Mouse (Mus musculus): Measurements from ENCODE around the gene Plekhh3. TPM values are rescaled to one million over a fixed set of nuclear protein-coding genes. Genes with fewer than 3 reads are reported as not detected.

Plekhh3 gene
- polyA plus RNA-seq, 1 experiment from 2014 or later: 7.2 TPM

- WGBS: 46% methylated on average over 10 of the region's 10 CpGs
Measured at GRCm38 (mm10) chr11:101180846-101181740, 9.9 kb upstream of the Plekhh3 start.

GRCm38 (mm10) chr11:101180261-101180660 is 9.1 kb upstream of the Plekhh3 start:
- WGBS: 63% methylated on average over 17 of the region's 17 CpGs
- Histone ChIP-seq H3K4me3 (ENCODE audit: low read depth, low read length) (no peak overlapping the region), H3K9ac (replicated peaks; ENCODE audit: low read depth, low read length) (no peak overlapping the region), H3K9me3 (ENCODE audit: control insufficient read depth, low read length) (no peaks in the 10 kb centered on the region), H3K27ac (ENCODE audit: low read depth, low read length) (no peak overlapping the region), H3K4me2 (ENCODE audit: low read depth, low read length) (no peak overlapping the region), H3K27me3 (ENCODE audit: control insufficient read depth, insufficient read depth, low read length) (peaks cover 13% of the 10 kb centered on the region), H3K4me1 (ENCODE audit: control insufficient read depth, insufficient read depth, low read length) (0 out of 2 replicates have a peak, but pooled peaks cover 10% of the 10 kb centered on the region), H3K36me3 (ENCODE audit: control insufficient read depth, insufficient read depth, low read length) (no peaks in the 10 kb centered on the region)
- ATAC-seq (ENCODE audit: low read depth): no peak

More at GRCm38 (mm10) chr11:101180846-101181740, 9.9 kb upstream of the Plekhh3 start:
- Histone ChIP-seq H3K27me3 (ENCODE audit: control insufficient read depth, insufficient read depth, low read length) (peaks cover 13% of the 10 kb centered on the region), H3K27ac (ENCODE audit: low read depth, low read length) (no peak overlapping the region), H3K4me3 (ENCODE audit: low read depth, low read length) (no peak overlapping the region), H3K4me2 (ENCODE audit: low read depth, low read length) (no peak overlapping the region), H3K9me3 (ENCODE audit: control insufficient read depth, low read length) (no peaks in the 10 kb centered on the region), H3K36me3 (ENCODE audit: control insufficient read depth, insufficient read depth, low read length) (no peaks in the 10 kb centered on the region), H3K4me1 (ENCODE audit: control insufficient read depth, insufficient read depth, low read length) (0 out of 2 replicates have a peak, but pooled peaks cover 10% of the 10 kb centered on the region), H3K9ac (replicated peaks; ENCODE audit: low read depth, low read length) (no peak overlapping the region)
- no peak for ATAC-seq (ENCODE audit: low read depth)

- H3K4me3 ChIP-seq (ENCODE audit: low read depth, low read length): no peak overlapping the region
- no peaks in the 10 kb centered on the region for H3K36me3 ChIP-seq (ENCODE audit: control insufficient read depth, insufficient read depth, low read length)
- no peak for ATAC-seq (ENCODE audit: low read depth)
- H3K27me3 ChIP-seq (ENCODE audit: control insufficient read depth, insufficient read depth, low read length): peaks cover 13% of the 10 kb centered on the region
- H3K4me2 ChIP-seq (ENCODE audit: low read depth, low read length): no peak overlapping the region
- peaks cover 15% of the 10 kb centered on the region; the same call in 1 of the 2 replicates for H3K4me1 ChIP-seq (ENCODE audit: control insufficient read depth, insufficient read depth, low read length)
- no peak overlapping the region for H3K9ac ChIP-seq (replicated peaks; ENCODE audit: low read depth, low read length)
- H3K9me3 ChIP-seq (ENCODE audit: control insufficient read depth, low read length): no peaks in the 10 kb centered on the region
- no peak overlapping the region for H3K27ac ChIP-seq (ENCODE audit: low read depth, low read length)
- 77% methylated on average over 15 of the region's 15 CpGs for WGBS
Measured at GRCm38 (mm10) chr11:101179306-101179705, 8.2 kb upstream of the Plekhh3 start.

DNA sequence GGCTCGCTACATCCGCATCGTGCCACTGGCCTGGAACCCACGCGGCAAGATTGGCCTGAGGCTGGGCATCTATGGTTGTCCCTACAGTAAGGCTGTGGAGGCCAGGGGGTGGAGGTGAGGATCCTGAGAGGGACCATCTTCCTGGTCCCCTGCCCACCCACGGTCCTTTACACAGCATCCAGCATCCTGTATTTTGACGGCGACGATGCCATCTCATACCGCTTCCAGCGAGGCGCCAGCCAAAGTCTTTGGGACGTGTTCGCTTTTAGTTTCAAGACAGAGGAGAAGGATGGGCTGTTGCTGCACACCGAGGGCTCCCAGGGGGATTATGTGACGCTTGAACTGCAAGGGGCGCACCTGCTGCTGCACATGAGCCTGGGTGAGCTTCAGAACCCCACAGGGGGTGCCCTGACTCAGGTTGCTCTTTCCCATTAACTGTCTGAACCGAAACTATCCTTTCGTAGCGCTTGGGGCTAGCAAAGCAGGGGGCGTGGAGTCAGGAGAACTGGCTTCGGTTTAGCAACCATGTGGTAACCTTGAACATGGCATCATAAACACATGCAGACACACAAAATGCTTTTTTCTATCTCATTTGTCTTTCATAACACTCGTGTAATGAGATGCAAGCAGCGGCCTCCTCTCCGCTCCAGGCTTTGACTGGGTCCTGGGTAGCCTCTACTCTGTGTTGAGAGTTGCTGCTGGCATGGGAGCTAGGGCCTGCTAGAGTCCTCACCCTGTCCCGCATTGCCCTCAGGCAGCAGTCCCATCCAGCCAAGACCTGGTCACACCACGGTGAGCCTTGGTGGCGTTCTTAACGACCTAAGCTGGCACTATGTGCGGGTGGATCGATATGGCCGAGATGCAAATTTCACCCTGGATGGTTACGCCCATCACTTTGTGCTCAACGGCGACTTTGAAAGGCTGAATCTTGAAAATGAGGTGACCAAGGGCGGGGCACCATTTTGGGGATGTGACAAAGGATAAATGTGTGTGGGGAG is 7.2 kb upstream of the Plekhh3 start:
- no peak for ATAC-seq (ENCODE audit: low read depth)
- H3K9ac ChIP-seq (replicated peaks; ENCODE audit: low read depth, low read length): 0 out of 2 replicates have a peak overlapping the region, but pooled peaks have one; percentile 11
- WGBS: 43% methylated on average over 36 of the region's 36 CpGs

DNA sequence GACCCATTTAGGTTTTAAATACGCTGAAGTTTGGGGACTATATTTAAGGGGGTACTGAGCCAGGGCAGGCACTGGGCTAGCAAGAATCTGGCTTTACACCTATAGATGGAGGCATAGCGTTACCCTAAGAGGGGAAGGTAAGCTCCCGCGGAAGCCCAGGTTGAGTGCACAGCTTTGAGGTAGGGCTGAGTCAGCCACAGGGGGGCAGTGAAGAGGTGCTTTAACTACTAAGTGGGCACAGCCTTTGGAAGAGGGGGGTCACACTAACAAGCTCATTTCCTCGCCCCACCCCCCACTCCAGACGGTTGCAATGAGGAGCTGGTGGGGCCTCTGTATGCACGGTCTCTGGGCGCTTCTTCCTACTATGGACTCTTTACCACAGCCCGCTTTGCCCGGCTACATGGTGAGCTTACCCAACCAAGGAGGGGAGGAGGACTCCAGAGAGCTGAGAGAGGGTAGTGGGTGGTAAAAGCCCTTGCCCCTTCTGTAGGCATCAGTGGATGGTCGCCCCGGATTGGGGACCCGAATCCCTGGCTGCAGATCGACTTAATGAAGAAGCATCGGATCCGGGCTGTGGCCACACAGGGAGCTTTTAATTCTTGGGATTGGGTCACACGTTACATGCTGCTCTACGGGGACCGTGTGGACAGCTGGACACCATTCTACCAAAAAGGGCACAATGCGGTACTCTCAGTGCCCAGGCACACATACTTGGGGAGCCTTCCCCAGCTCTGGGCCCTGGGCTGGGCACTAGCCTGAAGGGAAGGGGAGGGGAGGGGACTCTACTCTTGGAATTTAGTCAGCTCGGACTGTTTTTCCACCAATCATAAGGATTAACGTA is 6.0 kb upstream of the Plekhh3 start:
- ATAC-seq (ENCODE audit: low read depth): no peak
- Histone ChIP-seq H3K36me3 (ENCODE audit: control insufficient read depth, insufficient read depth, low read length) (no peaks in the 10 kb centered on the region), H3K9me3 (ENCODE audit: control insufficient read depth, low read length) (no peaks in the 10 kb centered on the region), H3K4me1 (ENCODE audit: control insufficient read depth, insufficient read depth, low read length) (peaks cover 32% of the 10 kb centered on the region; the same call in 1 of the 2 replicates), H3K9ac (replicated peaks; ENCODE audit: low read depth, low read length) (peak overlapping the region; percentile 54; the same call in 1 of the 2 replicates), H3K4me2 (ENCODE audit: low read depth, low read length) (peak overlapping the region; percentile 58), H3K27ac (ENCODE audit: low read depth, low read length) (no peak overlapping the region; the same call in 1 of the 2 replicates), H3K27me3 (ENCODE audit: control insufficient read depth, insufficient read depth, low read length) (peaks cover 13% of the 10 kb centered on the region), H3K4me3 (ENCODE audit: low read depth, low read length) (peak overlapping the region; percentile 36)
- WGBS: 24% methylated on average over 22 of the region's 22 CpGs

More for the DNA sequence above, 7.2 kb upstream of the Plekhh3 start:
- H3K4me1 ChIP-seq (ENCODE audit: control insufficient read depth, insufficient read depth, low read length): peaks cover 25% of the 10 kb centered on the region; the same call in 1 of the 2 replicates
- H3K4me3 ChIP-seq (ENCODE audit: low read depth, low read length): peak overlapping the region; percentile 4; the same call in 1 of the 2 replicates
- peaks cover 13% of the 10 kb centered on the region for H3K27me3 ChIP-seq (ENCODE audit: control insufficient read depth, insufficient read depth, low read length)
- H3K36me3 ChIP-seq (ENCODE audit: control insufficient read depth, insufficient read depth, low read length): no peaks in the 10 kb centered on the region
- no peaks in the 10 kb centered on the region for H3K9me3 ChIP-seq (ENCODE audit: control insufficient read depth, low read length)
- H3K27ac ChIP-seq (ENCODE audit: low read depth, low read length): no peak overlapping the region
- H3K4me2 ChIP-seq (ENCODE audit: low read depth, low read length): peak overlapping the region; percentile 20; the same call in 1 of the 2 replicates

- H3K4me2 ChIP-seq (ENCODE audit: low read depth, low read length): peak overlapping the region; percentile 58
- H3K27me3 ChIP-seq (ENCODE audit: control insufficient read depth, insufficient read depth, low read length): peaks cover 13% of the 10 kb centered on the region
- H3K9ac ChIP-seq (replicated peaks; ENCODE audit: low read depth, low read length): peak overlapping the region; percentile 54
- peak overlapping the region; percentile 72 for H3K27ac ChIP-seq (ENCODE audit: low read depth, low read length)
- peak overlapping the region; percentile 36 for H3K4me3 ChIP-seq (ENCODE audit: low read depth, low read length)
- H3K9me3 ChIP-seq (ENCODE audit: control insufficient read depth, low read length): no peaks in the 10 kb centered on the region
- ATAC-seq (ENCODE audit: low read depth): no peak
- H3K36me3 ChIP-seq (ENCODE audit: control insufficient read depth, insufficient read depth, low read length): no peaks in the 10 kb centered on the region
- under 1% methylated on average over 25 of the region's 25 CpGs for WGBS
- peaks cover 39% of the 10 kb centered on the region; the same call in 1 of the 2 replicates for H3K4me1 ChIP-seq (ENCODE audit: control insufficient read depth, insufficient read depth, low read length)
Measured at GRCm38 (mm10) chr11:101176117-101176691, 5.1 kb upstream of the Plekhh3 start.

DNA sequence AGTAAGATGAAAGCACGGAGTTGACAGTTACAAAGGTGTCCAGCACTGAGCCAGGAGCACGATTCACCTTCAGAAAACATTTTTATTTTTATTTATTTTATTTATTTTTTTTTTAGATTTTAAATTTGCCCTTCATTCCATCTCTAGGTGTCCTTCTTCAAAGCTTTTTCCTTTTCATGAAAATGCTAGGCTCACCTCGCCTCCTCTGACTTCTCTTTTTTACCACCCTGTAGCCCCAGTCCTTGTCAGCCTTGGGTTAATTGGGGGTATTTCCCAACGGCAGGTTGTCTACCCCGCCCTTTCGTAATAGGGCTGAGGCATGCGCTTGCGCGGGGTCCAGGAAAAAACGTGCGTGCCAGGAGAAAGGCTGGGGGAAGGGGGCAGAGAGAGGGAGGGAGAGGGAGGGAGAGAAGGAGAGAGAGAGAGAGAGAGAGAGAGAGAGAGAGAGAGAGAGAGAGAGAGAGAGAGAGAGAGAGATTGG is 4.5 kb upstream of the Plekhh3 start:
- H3K9ac ChIP-seq (replicated peaks; ENCODE audit: low read depth, low read length): peak overlapping the region; percentile 54; the same call in 1 of the 2 replicates
- no peaks in the 10 kb centered on the region for H3K9me3 ChIP-seq (ENCODE audit: control insufficient read depth, low read length)
- no peak overlapping the region for H3K27ac ChIP-seq (ENCODE audit: low read depth, low read length)
- peaks cover 39% of the 10 kb centered on the region; the same call in 1 of the 2 replicates for H3K4me1 ChIP-seq (ENCODE audit: control insufficient read depth, insufficient read depth, low read length)
- H3K36me3 ChIP-seq (ENCODE audit: control insufficient read depth, insufficient read depth, low read length): no peaks in the 10 kb centered on the region
- peak overlapping the region; percentile 36 for H3K4me3 ChIP-seq (ENCODE audit: low read depth, low read length)
- peaks cover 13% of the 10 kb centered on the region for H3K27me3 ChIP-seq (ENCODE audit: control insufficient read depth, insufficient read depth, low read length)
- no peak for ATAC-seq (ENCODE audit: low read depth)
- peak overlapping the region; percentile 58 for H3K4me2 ChIP-seq (ENCODE audit: low read depth, low read length)
- WGBS: 8% methylated on average over 11 of the region's 11 CpGs
